Mouse (Mus musculus): Measurements from ENCODE around the gene Gpx3.

The Gpx3 gene

DNA sequence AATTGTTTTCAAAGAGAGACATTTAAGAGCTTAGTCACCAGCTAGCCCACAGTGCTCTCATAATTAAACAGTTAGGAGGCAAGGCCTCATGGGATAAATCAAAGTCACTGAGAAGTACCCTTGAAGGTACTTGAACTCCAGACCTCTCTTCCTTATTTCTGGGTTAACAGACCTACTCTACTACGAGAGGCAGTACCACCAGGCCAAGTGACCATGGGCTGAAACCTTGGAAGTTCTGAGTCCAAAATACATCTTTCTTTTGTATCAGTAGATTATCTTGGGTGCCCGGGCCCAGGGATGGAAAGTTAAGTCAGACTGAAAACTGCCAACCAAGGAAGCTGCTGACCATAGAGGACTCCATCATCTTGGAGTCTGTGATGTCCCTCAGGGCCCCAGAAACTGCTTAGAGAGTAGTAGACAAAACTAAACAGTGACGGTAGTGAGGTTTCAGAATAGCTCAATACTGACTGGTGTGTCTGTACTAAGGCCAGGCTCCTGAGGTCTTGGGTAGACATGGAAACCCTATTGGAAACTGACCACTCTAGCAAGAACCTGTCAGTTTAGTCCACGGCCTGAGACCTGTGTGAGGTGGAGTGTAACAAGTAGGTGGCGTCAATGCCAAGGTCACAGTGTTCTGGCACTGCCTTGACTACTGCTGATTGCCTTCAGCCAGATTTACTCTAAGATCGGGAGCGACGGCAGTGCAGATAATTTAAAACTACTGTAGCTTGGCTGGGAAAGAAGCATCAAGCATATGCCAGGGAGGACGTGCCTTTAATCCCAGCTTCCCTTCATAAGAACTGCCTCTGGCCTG lies 10.5 kb downstream of the Gpx3 start:
- DNase-seq: peak; percentile 45

DNA sequence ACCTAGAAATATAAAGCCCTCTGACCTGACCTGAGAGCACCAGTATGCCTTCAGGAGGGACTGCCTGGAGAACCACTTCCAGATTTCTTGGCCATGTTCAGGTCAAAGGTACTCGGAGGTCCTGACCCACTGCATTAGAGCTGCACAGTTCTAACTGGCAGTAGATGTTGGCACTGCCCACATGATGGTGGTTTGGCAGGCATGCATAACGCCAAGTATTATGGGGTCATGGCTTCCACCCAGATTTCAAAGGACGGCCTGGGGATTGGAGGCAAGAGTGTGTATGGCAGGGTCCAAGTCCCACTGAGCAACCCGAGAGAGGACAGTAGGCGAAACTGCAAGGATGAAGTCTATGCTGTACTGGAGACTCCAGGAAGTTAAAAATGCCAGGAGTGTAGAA lies 11.6 kb downstream of the Gpx3 start:
- peak; percentile 15 for DNase-seq

DNA sequence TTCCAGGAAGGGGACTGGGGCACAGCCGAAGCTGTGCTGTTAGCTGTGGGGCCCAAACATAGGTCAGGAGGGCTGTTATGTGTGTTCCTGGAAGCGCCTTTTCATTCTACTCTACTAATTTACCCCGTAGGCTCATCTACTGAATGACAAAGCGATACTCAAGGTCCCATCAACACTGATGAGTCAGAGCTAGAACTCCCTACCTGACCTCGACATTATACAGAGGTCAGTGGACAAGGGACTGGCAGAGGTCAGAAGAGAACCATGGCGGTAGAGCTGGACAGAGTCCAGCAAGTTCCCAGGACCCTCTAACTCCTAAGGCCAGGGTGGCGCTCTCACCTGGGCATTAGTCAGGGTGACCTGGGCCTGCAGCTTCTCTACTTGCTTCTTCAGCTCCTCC lies 15.2 kb downstream of the Gpx3 start:
- no peak for DNase-seq

DNA sequence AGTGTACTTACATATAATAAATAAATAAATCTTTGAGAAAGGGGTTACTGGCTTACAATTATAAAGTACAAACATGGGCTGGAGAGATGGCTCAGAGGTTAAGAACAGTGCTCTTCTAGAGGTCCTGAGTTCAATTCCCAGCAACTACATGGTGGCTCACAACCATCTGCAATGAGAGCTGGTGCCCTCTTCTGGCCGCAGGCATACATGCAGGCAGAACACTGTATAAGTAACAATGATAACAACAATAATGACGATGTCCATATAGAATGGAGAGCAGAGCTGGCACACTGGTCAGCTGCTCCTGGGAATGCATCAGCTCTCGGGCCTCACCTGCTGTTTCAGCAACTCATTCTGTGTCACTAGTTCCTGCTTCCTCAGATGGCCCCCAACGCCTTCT lies 16.0 kb downstream of the Gpx3 start:
- no peak for DNase-seq

DNA sequence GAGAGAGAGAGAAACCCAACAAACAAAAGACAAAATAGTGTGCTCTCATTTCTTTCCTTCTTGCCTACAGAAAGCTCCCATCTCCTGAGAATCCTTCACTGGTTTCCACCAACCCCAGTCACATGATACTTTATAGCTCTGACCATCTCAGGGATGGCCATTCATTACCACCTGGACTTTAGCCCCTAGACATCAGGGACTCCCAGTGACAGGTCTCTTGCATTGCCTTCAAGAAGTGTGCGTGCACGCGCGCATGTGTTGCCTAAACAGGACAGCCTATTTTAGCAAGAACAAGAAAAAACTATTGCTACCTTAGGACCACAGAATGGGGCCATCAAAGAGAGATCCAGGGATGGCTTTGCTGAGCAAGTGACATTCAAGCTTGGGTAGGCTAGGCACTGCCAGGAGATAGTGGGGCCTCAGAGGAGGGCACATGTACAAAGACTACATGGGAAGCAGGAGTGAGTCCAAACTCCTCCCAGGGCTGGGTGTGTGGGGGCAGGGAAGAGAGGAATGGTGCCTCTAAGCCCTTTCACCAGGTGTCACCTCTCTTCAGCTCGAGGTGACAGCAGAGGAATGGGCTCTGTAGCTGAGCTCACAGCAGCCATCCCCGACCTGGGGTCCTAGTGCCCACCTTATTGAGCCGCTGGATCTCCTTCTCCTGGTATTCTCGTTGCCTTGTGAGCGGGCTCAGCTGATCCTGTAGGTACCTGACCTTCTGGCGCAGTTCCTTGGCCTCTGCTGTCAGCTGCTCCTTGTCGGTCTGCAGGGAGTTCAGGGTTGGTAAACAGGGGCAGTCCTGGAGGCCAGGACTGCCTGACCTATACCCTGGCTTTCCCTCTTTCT lies 18.1 kb downstream of the Gpx3 start:
- DNase-seq: peak; percentile 54

DNA sequence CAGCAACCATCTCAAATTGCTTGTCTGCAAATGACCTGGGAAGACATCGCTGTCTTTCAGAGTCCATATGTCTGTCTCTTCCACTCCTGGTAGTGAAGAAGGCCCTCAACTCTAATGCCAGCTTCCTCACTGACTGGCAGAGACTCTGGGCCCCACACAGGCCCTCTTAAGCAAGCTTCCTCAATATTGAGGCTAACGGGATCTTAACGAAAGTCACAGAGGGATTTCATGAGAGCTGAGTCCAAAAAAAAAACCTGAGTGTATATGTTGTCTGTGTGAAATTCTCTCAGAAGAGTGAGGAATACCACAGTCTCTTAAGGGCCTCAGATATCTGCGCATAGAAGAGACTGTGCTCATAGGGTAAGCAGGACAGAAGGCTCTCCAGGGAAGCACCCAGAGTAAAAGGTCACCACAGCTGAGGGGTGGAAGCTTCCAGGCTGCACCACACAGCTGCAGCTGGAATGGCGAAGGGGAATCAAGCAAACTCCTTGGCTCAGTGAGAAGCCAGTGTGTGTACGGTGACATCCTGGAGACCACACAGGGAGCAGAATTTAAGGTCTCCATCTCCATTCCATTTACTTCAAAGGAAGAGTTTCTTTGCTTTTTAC lies 18.8 kb downstream of the Gpx3 start:
- peak; percentile 26 for DNase-seq

DNA sequence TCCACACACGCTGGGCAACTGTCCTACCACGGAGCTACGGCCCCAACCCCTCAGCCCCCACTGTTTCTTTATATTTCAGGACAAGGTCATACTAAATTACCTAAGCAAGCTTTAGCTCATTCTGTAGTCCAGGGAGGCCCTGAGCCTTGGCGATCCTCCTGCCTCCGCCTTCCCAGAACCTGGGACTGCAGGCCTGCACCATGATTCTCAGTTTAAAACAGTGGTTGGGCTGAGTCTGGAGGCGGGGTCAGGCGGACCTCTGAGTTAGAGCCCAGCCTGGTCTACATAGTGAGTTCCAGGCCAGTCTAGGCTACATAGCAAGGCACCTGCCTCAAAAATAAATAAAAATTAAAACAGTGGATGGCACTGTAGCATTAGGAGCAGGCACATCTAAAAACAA lies 19.5 kb downstream of the Gpx3 start:
- peak; percentile 61 for DNase-seq

DNA sequence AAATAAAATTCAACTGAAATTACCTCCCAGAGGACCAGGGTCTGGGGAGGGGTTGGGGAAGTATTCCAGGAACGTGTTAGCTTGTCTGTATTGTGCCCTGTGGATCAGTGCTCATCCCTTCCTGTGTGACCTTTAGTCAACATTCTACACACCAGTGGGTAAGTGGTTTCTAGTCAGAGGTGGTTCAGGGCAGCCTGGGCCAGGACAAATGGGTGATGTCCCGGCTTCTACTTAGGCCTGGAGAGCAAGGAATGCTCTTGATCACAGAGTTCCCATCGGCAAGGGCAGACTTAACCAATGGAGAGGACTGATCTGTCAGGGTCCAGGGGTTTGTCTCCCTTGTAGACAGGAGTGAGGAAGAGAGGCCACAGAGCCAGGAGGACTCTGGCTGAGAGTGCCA lies 20.2 kb downstream of the Gpx3 start:
- DNase-seq: peak; percentile 33

DNA sequence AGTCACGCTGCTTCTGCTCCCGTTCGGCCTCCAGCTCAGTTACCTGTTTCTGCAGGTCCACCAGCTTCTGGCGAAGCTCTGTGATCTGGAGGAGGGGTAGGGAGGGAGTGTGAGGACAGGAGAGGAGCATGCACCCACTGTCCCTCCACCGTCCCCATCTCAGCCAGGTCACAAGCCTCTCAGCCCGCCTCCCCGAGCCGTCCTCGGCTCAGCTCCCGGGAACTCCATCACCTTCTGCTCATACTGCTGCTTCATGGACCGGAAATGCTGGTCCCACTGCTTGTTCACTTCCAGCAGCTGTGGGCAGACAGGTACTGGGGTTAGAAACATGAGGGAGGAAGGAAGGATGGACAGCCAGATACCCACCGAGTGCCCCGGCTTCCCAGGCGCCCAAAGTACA lies 21.9 kb downstream of the Gpx3 start:
- DNase-seq: no peak

DNA sequence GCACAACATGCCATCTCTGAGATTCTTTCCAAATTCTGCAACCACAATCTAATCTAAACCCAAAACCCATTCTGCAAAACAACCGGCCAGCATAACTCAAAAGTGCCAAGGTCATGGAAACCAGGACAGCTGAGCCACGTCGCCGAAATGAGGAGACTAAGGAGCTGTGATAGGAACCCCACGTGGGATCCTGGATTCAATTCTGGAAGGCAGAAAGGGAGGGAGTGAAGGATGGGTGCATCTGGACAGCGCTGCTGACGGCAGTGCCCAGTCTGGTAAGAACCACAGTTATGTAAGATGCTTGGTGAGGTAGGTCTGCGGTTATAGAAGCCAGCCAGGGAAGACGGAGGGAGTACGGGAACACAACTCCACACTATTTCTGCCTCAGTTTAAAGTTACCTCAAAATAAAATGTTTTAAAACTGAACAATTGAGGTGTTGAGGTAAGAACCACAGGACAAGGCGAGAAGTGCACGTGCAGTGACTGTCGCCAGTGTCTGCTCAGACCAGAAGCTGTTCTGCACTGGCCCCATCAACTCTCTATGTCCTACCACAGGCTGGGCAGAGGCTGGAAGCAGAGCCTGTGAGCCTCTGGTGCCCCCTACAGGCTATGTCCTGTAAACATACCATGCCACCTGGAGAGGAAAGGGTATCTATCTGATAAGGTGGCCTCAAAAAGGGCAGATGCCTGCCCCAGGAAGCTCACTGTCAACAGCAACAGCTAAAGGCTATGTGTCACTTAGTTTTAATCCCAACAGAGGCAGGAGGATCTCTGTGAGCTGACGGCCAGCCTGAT lies 25.3 kb downstream of the Gpx3 start:
- DNase-seq: peak; percentile 85

DNA sequence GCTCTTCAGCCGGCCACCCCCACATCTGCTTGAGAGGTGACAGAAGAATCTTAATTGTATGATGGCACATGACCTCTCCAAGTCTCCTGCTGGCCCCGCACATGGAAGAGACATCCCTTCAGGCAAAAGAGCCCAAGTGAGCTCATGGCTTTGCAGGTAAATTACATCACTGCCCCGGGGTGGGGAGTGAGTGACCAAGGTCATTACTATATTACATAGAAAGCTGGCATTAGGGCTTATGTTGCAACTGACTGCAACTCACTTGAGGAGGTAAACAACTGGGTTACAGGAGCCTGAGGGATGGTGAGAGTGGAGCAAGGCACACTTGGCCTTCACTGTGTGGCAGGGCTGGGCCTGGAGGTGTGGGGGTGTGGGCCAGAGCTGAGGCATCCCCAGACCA lies 26.0 kb downstream of the Gpx3 start:
- DNase-seq: no peak

DNA sequence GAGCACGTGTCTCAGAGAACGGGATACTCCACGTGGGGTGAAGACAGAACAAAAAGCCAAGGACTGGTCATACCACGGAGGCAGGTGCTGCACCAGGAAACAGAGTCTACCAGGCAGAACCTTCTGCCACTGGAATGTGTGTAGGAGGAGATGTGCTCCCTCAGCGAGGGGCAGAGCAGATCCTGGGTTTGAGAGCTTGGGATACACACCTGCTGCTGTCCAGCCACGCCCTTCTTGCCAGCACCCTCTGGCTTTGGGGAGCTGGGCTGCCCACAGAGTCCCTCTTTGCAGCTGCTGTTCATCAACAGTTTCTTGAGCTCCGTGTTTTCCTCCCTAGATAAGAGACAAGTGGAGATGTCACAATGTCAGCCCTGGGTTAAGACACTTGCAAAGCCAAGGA lies 26.6 kb downstream of the Gpx3 start:
- no peak for DNase-seq

DNA sequence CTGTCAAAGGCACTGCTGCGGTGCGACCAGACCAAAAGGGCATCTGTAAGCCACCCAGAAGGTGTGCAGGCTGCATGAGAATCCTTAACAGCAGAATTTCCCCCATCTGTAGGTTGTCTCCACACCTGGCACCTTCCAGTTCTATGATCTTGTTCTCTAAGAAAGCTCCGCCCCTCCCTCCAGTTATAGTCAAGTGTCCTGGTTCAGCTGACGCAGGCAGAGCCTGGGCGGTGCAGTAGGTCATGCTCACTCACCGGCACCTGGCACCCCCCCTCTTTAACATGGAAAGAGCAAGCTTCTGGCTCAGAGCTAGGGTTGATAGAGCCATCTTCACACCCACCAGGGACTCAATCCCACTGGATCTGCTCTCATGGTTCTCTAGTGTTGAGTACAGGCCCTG lies 27.0 kb downstream of the Gpx3 start:
- no peak for DNase-seq

DNA sequence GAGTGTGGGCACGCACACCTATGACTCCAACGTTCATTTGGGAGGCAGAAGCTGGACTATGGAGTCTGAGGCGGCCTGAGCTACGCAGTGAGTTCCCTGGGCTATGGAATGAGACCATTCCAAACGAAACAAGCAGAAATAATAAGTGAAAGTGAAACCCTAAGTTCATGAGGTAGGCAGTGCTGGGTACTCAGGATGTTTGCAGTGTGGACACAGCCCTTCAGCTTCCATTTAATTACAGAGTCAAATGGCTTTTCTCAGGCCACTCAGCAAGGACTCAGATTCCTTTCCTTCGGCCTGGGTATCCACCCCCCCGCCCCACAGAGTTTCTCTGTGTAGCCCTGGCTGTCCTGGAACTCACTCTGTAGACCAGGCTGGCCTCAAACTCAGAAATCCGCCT lies 27.5 kb downstream of the Gpx3 start:
- DNase-seq: no peak

DNA sequence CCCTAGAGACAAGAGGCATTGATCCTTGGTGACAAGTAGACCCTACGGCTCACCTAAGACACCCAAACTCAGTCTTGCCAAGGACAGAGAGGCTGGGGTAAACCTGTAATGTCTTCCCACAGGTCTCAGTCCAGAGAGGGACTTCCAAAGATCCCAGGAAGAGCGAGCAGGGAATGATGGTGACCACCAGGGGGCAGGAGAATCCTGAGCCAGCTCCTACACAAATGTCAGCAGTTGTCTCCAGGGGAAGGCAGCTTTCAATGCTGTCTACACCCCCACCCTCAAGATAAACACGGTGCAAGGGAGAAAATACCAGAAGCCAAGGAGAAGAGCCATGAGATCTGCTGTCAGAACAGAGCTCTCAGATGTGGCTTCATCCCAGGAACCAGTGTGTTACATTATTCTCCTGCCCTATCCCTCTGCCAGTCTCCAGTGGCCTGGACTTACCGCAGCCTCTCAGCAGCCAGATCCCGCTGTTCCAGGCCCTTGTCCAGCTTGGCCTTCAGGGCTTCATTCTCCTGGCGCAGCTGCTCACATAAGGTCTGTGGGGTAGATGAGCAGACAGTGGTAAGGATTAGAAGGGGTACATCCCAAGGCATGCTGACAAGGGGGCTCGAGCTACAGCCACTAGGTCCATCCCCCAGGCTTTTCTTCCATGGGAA lies 28.2 kb downstream of the Gpx3 start:
- peak; percentile 76 for DNase-seq

DNA sequence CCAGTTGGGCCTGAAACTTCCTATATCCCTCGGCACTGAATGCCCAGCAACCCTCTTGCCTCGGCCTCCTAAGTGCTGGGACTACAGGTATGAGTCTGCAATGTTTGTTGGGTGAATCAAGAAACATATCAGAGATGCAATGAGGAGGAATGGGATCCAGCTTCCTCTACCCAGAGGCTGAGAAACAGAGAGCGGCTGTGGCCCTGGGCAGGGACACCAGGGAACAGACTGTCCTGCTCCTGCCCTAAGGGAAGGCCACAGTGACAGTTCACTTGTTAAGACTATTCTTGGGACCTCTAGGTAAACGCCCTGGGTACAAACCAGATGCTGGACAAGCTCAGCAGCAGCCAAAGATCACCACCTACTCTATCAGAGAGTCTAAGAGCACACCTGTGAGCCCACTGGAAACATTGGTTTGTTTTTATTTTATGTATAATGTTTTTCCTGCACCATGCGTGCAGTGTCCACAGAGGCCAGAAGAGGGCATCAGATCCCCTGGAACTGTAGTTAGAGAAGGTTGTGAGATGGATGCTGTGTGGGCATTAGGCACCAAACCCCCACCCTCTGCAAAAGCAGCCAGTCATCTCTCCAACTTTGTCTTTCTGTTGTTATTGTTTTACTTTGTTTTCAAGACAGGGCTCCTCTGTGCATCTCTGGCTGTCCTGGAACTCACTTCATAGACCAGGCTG lies 29.3 kb downstream of the Gpx3 start:
- peak; percentile 75 for DNase-seq

DNA sequence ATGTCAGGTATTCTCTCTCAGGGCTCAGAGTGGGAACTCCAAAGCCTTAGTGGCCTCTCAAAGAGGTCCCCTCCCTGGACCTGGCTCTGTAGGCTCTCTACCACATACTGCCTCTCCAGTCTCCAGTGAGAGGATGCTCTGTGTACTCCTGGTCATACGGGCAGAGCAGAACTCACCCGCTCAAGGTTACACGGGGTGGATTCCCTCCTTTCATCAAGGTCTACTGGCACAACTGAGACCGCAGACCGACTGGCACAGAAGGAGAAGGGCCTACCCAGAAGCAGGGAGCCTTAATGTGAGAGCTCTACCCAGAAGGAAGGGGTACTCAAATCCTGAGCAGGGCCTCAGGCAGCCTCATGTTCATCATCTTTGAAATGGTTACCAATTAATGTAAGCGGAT lies 30.3 kb downstream of the Gpx3 start:
- DNase-seq: no peak

DNA sequence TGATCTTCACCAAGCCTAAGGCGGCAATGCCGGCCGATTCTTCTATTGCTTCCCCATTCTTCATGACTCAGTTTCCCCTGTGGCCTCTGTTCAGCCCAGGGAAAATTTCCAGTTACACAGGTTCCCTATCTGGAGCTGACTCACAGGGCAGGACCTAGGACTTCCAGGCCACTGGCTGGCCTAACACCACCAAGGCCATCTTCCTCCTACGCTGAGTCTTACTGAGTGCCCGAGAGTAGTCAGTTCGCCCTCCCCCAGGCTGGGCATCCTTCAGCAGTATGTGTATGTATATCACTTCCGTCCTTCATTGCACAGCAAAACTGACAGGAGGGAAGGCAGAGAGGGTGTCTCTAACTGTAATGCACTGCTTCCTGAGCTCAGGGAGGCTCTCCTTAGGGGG lies 31.9 kb downstream of the Gpx3 start:
- DNase-seq: no peak

DNA sequence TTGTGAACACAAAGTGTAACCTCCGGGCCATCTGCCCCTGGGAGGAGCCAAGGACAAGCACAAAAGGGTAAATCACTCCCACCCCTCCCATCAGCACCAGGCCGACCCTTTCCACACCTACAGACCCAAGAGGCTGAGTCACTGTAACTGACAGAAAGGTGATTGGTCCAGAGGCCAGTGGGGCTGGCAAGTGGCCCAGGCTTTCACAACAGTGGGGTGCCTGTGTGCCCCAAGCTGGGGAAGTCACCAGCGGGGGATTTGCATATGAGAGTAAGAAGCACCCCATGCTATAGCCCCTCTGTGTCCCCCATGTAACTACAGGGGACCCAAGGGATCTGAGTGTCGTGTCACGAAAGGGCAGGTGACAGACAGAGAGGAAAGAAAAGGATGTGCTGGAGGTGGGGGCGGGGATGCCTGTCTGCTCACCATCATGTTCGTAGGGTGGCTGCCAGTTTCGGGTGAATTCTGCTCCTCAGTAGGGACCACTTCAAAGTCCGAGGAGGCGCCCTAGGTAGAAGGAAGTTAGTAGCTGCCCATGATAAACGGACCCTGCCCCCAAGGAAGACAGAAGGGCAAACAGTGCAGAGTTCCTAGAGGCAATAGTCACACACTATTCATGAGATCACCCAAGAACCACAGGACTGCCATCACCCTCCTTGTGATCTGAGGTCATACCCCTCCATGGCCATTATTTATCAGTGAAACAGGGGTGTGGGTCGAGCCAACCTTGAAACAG lies 34.0 kb downstream of the Gpx3 start:
- DNase-seq: no peak

DNA sequence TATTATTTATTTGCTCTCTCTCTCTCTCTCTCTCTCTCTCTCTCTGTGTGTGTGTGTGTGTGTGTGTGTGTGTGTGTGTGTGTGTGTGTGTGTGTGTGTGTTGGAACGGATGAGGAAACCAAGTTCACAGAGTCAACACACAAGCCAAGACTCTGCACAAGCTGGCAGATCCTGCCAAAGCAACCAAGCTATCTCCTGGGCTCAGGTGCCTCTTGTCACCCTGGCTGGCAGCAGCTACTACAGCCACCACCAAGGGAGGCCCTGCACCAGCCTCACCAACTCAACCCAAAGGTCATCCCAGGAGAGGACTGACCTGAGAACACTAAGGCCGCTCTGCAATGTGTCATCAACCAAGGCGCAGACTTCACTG lies 34.5 kb downstream of the Gpx3 start:
- DNase-seq: no peak

DNA sequence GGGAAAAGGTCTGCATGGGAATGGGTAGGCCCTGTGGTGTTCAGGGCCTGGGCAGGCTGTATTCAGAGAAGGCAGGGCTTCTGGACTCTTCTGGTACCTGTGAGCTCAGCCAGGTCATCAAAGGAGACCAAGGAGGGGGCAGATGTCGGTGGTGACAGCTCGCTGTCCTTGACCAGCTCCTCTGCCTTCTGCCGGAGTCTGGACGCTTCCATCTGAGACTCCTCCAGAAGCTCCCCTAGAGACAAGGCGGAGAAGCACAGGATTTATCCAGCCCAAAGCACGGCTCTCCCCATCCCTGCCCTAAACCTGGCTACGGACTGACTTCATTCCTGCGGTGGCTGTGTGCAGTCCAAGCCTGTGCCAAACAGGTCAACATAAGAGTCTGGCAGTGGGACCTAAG lies 37.2 kb downstream of the Gpx3 start:
- no peak for DNase-seq
